Mouse (Mus musculus): ENCODE data around the gene Myrip.

Myrip gene

GRCm38 (mm10) chr9:120521161-120521560, 219.8 kb downstream of the Myrip start:
- no peak for DNase-seq (ENCODE audit: low read depth in 1 of 2, low spot score in 2 of 2)
